Mouse (Mus musculus) left cerebral cortex, postnatal 14 days (tissue): ENCODE measurements at regions not wholly inside any gene's neighbourhood (a gene's known extent, or its start where the extent isn't known, plus 50 kb on each side); places are given as distances from the start of the nearest gene placed in this dataset.

Experiments used
- DNase-seq, 2 experiments: peaks; one replicate each; pipeline ENCODE4 v3.0.0; 2021 to 2022; ENCODE audit warnings: low spot score in 2 of 2, mixed read lengths in 1 of 2
- intact Hi-C: fragments of 180-260 bp; cut with DNase I; formaldehyde crosslinking; loops from one replicate; pipeline ENCODE4 v1.15.1; 2025

DNA sequence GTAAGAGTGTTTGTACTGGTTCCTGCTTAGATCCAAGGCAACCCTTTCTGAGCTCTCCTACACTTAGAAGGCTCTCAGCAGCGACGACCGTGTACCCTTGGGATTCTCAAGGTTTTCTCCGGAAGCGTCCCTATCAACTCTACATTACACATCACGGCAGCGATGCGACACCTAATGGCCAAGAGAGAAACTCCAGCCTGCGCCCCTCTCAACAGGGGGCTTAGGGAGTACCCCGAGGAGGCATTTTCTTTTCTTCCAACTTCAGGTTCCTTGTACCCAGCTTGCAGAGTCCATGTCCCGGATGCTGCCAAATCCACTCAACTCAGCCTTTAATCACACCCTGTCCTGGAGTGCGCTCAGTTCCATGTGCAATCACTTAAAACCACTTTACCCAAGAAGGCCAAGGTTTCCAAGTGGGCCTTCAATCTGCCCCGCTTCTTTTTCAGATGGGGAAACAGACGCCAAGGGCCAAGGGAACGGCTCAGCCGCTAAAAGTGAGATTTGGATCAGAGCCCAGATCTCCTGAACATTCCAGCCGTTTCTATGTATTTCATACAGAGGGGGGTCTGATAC lies 186.9 kb upstream of the Fbxo11 start:
- intact Hi-C loops: loop anchor here (2.0 kb wide), 1 partner anchor 227 kb away; no protein-coding TSS in a partner anchor

GRCm38 (mm10) chr17:88255744-88256598 lies 184.5 kb upstream of the Foxn2 start:
- intact Hi-C loops: loop anchor here (1.0 to 5.0 kb wide), 4 partner anchors 185 to 386 kb away; partner anchors contain the start of gene Foxn2
- DNase-seq: peak; percentile 67 to 83

More for the DNA sequence above, 186.9 kb upstream of the Fbxo11 start:
- peak; percentile 49 to 74 for DNase-seq

DNA sequence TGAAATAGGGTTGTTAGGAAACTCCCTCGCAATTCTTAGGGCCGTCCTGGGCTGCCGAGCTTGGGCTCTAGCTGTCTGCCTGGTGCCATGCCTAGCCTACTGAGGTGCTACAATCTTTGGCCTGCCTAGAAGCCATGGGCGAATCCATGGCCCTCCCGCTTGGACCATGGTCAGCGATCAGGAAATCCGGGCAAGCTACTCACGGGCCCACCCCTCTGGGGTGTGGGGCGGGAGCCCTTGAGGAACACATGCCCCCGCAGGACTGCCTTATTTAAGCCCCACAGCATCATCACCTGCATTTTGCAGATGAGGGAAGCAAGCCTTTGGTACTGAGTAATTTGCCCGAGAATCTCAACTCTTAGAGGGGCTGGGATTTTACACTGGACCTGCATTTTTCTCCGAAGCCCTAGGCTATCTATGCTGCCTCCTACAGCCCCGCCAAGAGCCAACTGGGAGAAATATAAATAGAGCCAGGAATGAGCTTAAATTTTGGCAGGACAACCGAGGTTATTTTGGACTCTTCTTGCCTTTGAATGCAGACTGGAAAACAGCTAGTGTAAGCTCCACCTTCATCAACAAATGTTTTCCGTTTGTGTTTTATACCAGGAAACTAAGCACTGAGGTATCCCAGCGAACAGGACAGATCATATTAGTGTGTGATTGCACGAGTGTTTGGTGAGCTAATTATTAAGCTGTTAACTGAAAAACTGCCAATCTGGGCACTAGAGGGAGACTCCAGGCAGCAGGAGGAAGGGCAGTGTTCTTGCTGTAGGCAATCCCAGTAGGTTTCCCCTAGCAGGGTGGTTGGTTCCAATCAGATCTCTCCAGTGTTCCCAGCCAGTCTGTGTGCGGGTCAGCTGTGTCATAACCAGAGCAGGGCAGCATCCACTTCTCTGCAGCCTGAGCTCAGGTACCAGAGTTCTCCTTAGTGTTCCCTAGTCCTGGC lies 183.6 kb upstream of the Foxn2 start:
- intact Hi-C loops: loop anchor here (1.0 to 5.0 kb wide), 3 partner anchors 184 to 385 kb away; partner anchors contain the start of gene Foxn2
- peak; percentile 62 to 77 for DNase-seq

- DNase-seq: no peak
- intact Hi-C loops: loop anchor here (5.0 kb wide), 1 partner anchor 384 kb away; no protein-coding TSS in a partner anchor
These were observed 182.1 kb upstream of the Foxn2 start for GRCm38 (mm10) chr17:88258361-88258796.

GRCm38 (mm10) chr17:88260176-88260575 lies 180.3 kb upstream of the Foxn2 start:
- no peak for DNase-seq
- intact Hi-C loops: loop anchor here (5.0 kb wide), 1 partner anchor 67 kb away; no protein-coding TSS in a partner anchor

- DNase-seq: no peak
- intact Hi-C loops: loop anchor here (5.0 kb wide), 1 partner anchor 66 kb away; no protein-coding TSS in a partner anchor
These were observed 179.7 kb upstream of the Foxn2 start for GRCm38 (mm10) chr17:88260826-88261225.

GRCm38 (mm10) chr17:88261556-88261955 lies 179.0 kb upstream of the Foxn2 start:
- intact Hi-C loops: loop anchor here (5.0 kb wide), 1 partner anchor 66 kb away; no protein-coding TSS in a partner anchor
- no peak for DNase-seq

DNA sequence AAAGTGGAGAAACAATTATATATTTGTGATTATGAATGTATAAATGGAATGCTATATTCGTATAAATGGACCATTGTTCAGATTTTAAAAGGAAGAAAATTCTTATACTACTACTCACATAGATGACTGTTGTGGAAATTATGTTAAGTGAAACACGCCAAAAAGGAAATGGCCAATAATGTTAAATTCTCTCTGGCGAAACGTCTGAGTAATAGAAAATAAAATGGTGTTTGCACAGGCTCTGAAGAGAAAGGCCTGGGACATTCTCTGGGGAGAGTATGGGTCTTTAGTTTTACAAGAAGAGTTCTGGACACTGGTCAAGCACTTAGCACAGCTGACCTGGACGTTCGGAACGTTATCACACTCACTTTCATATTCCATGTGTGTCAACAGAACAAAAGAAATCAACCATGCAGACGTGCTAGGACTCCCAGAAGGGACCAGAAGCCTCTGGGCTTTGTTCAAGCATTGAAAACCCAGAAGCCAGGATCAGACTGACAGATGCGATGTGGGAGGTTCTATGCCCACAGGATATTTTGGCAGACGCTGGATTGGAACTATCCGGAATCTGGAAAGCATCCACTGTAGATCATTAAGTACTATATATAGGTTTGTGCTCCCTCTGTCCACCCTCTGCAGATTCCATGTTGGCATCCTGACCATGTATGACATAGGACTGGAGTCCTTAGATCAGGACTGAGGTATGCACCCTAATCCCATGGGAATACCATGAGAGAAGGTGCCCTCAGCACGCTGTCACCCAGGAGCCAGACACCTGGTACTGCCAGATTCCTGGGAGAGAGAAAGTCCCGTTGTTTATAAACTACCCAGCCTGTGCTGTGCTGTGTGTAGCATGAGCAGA lies 178.0 kb upstream of the Foxn2 start:
- DNase-seq: peak; percentile 56 to 68
- intact Hi-C loops: loop anchor here (5.0 kb wide), 1 partner anchor 65 kb away; no protein-coding TSS in a partner anchor

- intact Hi-C loops: no loop called here
- DNase-seq: no peak
These were observed 175.2 kb upstream of the Foxn2 start for GRCm38 (mm10) chr17:88265291-88265690.

- intact Hi-C loops: no loop called here
- DNase-seq: no peak
These were observed 172.3 kb upstream of the Foxn2 start for GRCm38 (mm10) chr17:88268216-88268615.

DNA sequence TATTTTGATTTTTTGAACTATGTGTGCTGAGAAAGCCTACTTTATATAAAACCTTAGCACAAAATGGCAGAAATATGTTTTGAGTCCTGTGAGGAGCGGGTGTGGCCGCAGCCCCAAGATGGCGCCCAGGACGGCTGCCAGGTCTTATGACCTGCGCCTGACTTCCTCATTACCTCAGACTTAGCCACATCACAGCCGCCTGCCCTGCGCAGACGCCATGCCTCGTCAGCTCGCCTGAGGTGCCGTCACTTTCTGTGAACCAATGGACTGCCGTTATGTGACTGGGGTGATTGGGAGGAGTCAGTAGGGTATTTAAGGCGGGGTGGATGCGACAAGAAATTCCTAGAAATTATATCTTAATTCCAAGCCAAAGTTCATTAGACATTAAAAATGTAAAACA lies 171.7 kb upstream of the Foxn2 start:
- DNase-seq: no peak
- intact Hi-C loops: no loop called here

GRCm38 (mm10) chr17:88270896-88271295 lies 169.6 kb upstream of the Foxn2 start:
- no peak for DNase-seq
- intact Hi-C loops: no loop called here

GRCm38 (mm10) chr17:88272161-88272560 lies 168.3 kb upstream of the Foxn2 start:
- intact Hi-C loops: no loop called here

GRCm38 (mm10) chr17:88273520-88273919 lies 167.0 kb upstream of the Foxn2 start:
- no peak for DNase-seq
- intact Hi-C loops: no loop called here

More at GRCm38 (mm10) chr17:88272161-88272560, 168.3 kb upstream of the Foxn2 start:
- no peak for DNase-seq

GRCm38 (mm10) chr17:88274003-88274698 lies 166.4 kb upstream of the Foxn2 start:
- peak; percentile 19 to 49 for DNase-seq
- intact Hi-C loops: no loop called here

- intact Hi-C loops: no loop called here
These were observed 165.6 kb upstream of the Foxn2 start for GRCm38 (mm10) chr17:88274720-88275433.

GRCm38 (mm10) chr17:88279656-88280055 lies 160.9 kb upstream of the Foxn2 start:
- intact Hi-C loops: no loop called here
- no peak for DNase-seq

More at GRCm38 (mm10) chr17:88274720-88275433, 165.6 kb upstream of the Foxn2 start:
- DNase-seq: peak; percentile 54 to 88
